Mouse (Mus musculus) hematopoietic stem cell, adult 5-6 weeks (primary cell): ENCODE data around the gene Ugt1a9. TPM values are rescaled to one million over a fixed set of nuclear protein-coding genes. Genes with fewer than 3 reads are reported as not detected.

Experiments used
- ATAC-seq, 2 experiments: fragments of 125-278 bp in 1 of 2; replicated peaks in 1 of 2; 2 replicates each; pipeline ENCODE4 v1.8.0; 2016 to 2017; ENCODE audit warnings: inconsistent platforms in 2 of 2, mild to moderate bottlenecking in 2 of 2, moderate number of reproducible peaks in 2 of 2, low read depth in 1 of 2, moderate TSS enrichment in 1 of 2; ENCODE audit not compliant: low FRiP score in 2 of 2, poor library complexity in 2 of 2, severe bottlenecking in 2 of 2, insufficient read depth in 1 of 2, low TSS enrichment in 1 of 2
- total RNA-seq: library from RNA; stranded (forward); fragments of 172-1452, 232-1000 nt; gene quantifications from 2 replicates; pipeline ENCODE4 v1.2.3, GENCODE M21; 2017

Ugt1a9 gene
- total RNA-seq, 1 experiment from 2014 or later, result not detected

DNA sequence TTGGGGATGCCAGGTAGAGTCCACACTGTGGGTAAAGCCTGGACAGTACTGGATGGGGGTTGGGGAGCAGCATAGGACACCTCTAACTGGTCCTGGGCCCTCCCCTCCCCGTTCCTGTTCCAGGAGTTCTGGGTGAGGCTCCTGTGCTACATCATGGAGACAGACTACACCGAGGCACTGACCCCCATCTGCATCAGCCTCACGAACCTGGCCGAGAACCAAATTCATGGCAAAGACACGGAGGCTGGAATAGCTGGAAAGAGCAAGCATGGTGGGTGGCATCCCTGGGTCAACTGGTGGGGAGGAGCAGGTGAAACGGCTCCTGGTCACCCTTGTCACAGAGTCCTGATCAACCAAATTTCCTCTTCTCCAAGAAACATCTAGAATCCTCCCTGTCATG is 168.2 kb downstream of the Ugt1a9 start:
- no peak for ATAC-seq

DNA sequence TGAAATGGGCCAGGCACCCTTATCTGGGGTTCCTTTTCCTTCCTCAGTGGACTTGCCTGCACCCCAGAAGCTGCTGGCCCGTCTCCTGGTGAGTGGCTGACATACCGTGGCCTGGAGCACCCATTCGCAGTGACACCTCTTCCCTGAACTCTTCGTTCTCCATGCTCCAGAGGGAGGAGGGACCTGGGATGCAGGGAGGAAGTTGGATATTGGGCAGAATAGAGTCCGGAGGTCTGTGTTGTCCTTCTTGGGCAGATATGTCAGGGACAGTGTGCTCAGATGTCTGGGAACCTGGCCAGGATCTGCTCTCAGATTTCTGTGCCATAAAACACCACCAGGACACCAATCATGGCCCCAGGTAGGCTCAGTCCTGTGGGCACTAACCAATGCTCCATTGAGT is 169.5 kb downstream of the Ugt1a9 start:
- ATAC-seq, result no peak

DNA sequence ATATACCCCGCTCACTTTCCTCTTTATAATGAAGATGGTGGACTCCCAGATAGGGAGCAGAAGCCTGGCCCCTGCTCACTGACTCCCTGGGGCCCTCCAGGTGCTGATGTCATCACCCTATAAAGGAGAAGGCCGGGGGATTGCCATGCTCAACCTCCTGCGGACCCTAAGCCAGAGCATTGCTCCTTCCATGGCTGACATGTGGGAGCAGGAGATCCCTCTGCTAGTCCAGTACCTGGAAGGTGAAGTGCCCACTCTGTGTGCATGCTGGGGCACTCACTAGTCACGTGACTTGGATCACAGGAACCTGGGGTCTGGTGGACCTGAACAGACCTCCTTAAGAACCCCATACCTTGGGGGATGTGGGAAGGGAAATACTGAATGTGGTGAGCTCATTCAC is 170.0 kb downstream of the Ugt1a9 start:
- no peak for ATAC-seq

DNA sequence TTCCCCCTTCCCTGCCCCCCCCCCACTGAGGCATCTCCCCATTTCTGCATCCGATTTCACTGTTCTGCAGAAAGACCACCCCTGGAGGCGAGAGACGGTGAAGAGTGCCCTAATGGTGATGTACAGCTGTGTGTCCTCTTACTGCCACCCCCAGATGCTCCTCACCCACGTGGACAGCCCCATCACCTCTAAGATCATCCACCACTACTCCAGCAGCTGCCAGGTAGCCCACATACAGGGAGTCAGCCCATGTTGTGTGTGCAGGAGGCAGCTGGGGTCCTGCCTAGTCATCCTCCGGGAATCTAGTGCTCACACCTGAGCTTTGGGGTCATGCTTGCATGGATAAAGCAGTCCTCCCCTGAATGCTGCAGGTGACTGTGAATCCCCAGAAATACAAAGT is 173.3 kb downstream of the Ugt1a9 start:
- no peak for ATAC-seq

DNA sequence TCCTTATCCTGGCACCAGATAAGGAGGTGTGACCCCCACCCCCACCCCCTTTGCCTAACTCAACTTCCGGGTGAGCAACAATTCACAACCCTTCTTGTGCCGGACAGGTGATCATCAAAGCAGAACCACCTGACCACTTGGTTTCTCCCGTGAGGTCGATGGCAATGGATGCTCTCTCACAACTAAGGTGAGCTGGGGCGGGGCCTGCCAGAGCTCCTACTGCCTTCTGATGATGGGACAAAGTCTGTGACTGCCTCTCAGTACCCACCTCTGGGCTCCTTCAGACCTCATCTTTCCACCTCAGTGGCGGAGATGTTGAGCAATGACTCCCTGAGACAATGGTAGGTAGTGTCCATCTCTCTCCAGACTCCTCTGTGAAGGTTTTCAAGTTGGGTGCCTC is 175.3 kb downstream of the Ugt1a9 start:
- no peak for ATAC-seq

DNA sequence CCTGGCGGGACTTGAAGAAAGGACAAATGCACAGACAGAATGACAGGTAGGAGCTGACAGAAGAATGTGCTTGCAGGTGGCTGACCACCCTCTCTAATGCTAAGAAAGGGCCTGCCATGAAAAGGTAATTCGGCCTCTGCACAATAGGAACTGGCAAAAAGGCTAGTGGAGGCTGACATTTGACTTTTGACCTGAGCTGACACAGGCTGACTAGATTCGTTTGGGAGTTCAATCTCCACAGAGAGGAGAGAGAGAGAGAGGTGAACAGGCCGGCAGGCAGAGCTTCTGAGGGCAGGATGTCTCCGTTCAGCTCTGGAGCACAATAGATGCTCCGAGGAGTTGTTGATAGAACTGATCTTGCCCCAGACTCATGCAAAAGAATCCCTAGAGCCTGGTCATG is 175.8 kb downstream of the Ugt1a9 start:
- no peak for ATAC-seq

DNA sequence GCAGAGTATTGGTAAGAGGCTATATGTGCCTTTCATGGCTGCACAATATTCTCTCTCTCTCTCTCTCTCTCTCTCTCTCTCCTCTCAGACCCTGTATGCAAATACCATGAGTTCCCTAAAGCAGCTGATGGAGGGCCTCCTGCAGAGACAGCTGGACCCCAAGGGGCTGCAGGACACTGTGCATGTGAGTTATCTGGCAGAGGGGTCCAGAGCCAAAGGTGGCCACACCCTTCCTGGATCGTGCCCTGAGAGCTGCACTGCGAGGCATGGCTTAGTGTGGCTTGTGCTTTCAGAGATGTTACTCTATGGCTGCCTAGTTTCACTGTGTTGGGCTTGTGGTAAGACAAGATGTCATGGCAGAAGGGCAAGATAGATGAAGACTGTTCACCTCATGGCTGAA is 177.1 kb downstream of the Ugt1a9 start:
- no peak for ATAC-seq

DNA sequence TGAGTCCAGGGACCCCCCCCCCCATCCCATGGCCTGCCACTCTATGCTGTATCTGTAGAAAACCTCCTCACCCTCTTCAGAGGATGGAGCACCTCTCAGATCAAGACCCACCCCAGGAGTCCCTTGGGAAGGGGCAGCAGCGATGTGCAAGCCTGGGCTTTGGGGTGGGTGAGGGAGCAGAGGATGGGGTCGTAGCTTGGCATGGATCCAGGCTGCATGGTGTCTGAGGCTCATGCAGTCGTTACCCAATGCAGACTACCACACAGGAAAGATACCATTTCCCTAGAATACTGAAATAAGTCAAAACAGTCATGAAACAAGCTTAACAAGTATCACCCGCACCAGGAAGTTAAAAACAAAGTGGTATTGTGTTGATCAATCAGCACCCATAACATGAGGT is 178.1 kb downstream of the Ugt1a9 start:
- peak; percentile 1 to 2; a peak in 1 of 4 replicates for ATAC-seq

DNA sequence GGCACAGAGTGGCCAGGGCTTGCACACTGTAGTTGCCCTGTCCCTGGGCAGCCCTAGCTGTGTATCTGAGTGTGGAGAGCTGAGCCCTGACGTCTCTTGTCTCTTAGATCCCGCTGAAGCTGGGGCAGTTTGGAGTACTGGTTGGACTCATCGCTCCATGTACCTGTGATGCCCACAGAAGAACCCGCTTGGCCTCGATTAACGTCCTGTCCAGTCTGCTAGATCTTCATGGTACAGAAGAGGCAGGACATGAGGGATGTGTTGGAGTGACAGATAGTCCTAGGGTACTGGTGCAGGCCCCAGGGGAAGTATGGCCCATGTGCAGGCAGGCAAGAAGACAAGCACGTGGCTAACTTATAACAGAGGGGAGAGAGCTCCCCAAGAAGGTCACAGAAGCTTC is 179.0 kb downstream of the Ugt1a9 start:
- no peak for ATAC-seq

DNA sequence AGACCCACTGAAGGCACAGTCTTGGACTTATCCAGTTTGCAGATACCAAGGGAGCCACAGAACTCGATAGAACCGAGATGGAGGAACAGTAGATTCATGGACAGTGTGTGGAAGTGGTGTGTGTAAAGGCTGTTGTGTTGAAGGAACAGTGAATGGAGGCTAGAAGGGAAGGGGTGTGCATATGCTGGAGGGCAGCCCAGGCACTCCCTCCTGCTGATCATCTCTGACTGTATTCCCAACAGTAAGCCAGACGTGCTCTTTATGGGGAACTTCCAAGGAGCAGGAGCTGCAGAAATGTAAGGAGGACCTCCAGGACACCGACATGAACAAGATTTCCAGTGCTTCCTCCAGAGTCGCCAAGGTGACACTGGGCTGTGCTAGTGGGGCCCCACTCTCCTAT is 179.4 kb downstream of the Ugt1a9 start:
- no peak for ATAC-seq

DNA sequence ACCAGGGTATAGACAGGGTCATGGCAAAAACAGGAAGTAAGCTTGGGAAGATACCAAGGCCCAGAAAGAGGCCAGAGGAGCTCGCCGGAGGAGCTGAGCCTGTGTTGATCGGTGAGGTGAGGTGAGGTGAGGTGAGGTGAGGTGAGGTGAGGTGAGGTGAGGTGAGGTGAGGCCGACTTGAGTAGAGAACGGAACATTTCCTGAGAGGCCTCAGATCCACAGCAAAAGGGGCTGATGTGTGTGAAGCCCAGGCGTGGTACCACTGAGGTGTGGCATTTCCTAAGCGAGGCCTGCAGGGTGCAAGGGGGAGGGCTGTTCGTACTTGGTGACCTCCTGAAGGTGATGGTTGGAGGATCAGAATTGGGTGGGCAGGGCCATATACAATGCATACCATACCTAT is 182.5 kb downstream of the Ugt1a9 start:
- peak in 1 of 2 experiments; percentile 12; a peak in 2 of 4 replicates for ATAC-seq

DNA sequence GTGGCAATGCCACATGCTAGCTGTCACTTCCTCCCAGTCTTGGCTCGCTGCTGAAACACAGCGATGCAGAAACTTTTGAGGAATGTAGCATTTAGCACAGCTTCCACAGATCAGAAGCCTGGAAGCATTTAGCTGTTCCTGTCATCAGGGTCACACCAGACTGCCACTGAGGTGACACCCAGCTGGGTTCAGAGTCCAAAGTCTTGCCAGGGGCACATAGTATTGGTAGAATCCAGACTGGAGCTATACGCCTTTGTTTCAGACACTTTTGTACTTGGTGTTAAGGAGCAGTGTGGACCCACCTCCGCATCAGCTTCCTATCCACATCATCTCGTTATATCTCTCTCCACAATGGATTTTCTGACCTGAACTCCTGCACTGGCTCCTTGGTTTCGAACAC is 182.9 kb downstream of the Ugt1a9 start:
- ATAC-seq, result no peak

DNA sequence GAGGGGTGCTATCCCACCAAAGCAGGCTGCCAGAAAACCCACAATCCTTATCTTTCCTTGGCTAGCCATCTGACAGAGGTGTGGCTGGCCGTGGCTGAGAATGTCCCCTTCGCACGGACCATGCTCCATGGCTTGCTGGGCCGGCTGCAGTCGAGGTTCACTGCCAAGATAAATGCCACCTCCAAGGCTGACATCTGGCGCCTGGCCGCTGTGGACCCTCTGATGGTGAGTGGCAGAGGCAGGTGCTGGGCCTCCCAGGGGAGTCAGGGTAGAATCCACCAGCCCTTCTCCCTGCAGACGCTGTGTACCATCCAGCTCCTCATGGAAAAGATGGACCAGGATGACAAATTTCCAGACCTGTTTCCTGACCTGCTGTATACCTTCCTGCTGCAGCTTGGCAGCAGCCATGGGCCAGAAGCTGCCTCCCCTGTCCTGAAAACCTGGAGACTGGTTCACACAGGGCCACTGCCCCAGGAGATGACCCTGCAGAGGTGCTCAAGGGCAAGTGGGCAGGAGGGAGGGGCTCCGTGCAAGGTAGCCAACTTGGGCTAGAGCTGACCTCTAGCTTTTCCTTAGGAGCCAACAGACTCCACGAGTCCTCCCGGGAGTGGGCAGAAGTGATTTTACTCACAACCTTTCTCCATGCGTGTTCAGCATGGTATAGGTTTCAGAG is 184.3 kb downstream of the Ugt1a9 start:
- no peak for ATAC-seq

DNA sequence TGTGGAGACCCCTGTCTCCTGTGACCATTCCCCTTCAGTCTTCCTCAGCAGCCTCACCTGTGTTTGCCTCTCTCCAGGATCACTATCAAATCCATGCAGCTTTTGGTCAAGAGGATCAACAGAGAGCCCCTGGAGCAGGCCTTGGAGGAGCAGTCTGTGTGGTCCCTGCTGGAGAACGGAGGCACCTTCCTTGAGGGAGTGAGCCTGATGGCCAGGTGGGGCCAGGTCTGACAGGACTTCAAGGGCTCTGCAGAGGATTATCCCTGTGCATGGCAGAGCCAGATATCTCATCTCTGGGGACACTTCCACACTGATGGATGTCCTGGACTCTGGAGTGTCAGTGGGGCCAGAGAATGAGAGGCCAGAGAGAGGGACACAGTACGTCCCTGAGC is 184.9 kb downstream of the Ugt1a9 start:
- no peak for ATAC-seq

DNA sequence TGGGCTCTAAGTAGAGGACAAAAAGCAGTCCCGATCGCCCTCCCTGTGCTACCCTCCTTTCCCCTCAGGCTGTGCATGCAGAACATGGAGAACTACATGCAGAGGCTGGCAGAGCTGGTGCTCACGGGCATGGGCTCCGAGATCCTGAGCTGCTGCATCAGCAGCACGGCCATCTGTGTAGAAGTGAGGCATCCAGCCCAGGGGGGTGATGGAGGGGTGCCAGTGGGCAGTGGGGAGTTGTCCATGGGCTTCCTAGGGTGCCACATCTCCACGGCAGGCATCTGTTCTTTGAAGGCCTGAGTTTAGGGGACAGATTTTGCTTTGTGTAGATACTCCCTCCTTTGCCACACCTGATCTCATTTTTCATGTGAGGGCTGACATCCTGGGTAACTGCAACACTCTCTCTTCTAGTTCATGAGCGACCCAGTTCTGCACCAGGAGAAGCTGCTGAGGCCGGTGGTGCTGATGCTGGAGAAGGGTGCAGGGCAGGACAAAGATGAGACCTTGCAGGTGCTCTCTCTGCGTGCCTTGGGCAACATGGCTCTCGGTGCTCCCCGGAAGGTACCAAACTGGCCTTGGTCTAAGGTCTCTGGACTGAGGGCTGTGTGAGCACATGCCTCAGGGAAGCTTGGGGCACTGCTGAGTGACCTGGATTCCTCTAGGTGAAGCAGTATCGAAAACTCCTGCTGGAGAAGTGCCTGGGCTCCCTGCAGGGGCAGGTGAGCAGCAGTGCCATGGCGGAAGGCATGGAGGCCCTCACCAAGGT is 185.6 kb downstream of the Ugt1a9 start:
- no peak for ATAC-seq

DNA sequence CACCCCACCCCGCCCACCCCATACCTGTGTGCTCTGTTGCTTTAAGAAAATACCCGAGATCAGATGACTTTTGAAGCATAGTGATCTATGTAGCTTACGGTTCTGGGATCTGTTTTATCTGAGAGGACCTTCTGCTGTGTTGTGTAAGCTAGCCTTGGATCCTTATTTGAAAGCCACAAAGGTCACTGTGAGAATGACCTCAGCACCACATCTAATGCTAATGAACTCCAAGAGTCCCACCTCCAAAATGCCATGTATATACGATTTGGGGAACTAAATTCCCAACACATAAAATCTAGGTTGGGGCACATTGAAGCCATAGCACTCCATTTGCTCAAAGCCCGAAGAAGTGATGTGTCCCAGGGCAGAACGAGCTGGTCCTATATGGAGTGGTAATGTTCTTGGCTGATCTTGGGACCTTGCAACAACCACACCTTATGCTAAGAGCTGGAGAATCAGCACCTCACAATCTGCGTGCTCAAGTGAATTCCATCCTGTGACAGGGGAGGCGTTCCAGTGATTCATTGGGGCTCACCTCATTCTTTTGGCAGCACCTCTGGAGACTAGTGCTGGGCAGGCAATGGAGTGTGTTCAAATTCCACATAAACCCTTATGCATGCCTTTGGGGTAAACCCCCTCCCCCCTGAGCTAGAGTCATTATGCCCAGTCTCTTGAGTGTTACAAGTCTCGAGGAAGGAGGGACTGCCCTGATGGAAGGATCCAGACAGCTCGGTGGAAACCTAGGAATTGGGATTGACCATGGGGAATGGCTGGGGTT is 186.5 kb downstream of the Ugt1a9 start:
- ATAC-seq, result no peak

DNA sequence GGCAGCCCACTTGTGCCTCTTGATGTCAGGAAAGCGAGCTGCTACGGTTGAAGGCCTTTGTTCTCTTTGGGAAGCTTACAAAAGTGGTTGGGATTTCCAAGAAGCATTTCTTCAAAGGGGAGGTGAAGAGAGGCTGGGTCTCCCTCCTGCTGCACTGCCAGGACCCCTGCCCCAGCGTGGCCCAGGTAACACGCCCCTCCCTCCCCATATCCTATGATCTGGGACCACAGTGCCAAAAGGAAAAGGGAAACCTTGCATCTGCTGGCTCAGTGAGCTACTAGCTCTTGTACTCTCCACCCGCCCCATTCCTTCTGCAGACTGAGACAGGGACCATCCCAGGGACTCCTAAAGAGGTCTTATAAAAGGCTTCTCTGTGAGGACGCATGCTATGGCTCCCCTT is 187.1 kb downstream of the Ugt1a9 start:
- ATAC-seq, result no peak

DNA sequence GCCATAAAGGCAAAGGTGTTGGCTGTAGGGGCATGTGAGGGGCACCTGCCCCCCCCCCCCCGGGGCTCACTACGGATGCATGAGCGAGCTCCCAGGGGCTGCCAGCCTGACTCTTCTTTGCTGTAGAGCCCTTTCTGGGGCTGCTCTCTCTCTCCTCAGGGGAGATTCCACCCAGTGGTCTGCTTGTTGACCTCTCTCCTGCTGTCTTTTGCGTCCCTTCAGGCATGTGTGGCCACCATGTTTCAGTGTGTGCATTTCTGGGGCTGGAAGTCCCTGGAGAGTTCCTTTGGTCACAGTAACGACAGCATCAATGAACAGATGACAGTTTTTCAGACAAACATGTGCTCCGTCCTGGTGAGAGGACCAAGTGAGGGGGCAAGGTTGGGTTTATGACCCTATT is 187.8 kb downstream of the Ugt1a9 start:
- no peak for ATAC-seq
